Mouse (Mus musculus): ENCODE data around the gene Majin. TPM values are rescaled to one million over a fixed set of nuclear protein-coding genes. Genes with fewer than 3 reads are reported as not detected.

The Majin gene
- total and polyA plus RNA-seq, 2 experiments: not detected

DNA sequence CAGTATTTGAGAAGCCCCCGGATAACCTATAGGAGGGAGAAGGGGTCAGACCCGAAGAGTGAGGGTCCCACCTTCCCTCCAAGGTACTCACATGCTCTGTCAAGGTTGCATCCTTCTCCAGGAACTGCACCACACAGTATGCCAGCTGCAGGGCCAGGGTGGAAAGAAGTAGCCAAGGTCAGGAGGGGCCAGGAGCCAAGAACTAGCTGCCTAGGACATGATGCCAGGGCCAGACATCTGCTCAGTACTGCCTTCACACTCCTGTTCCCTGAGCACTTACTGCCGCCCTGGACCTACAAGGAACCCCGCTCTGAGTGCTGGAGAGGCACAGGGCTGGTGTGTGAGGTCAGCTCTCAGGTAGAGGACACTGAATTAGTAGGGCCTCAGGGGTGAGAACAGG lies 46.2 kb downstream of the Majin start:
- peaks cover 12% of the 10 kb centered on the region for H3K4me1 ChIP-seq (ENCODE audit: control insufficient read depth, insufficient read depth, low read length)
- no peaks in the 10 kb centered on the region for H3K27me3 ChIP-seq (ENCODE audit: control insufficient read depth, insufficient read depth, low read length)
- TF ChIP-seq POLR2A (IDR thresholded peaks at IDR 0.05; ENCODE audit: extremely low read depth, insufficient read depth, low read length): no peak
- no peak for TF ChIP-seq CTCF (IDR thresholded peaks at IDR 0.05; ENCODE audit: low read depth, low read length)
- H3K27ac ChIP-seq (replicated peaks; ENCODE audit: insufficient read depth, low read depth, low read length): no peak overlapping the region
- H3K4me3 ChIP-seq (ENCODE audit: insufficient read depth, low read depth, low read length): no peak overlapping the region
- WGBS: 90% methylated on average over 4 of the region's 4 CpGs
- H3K36me3 ChIP-seq (ENCODE audit: control insufficient read depth, insufficient read depth, low read length): peaks cover 5% of the 10 kb centered on the region; the same call in 1 of the 2 replicates
- DNase-seq (ENCODE audit: extremely low read depth, low read depth, low spot score): no peak
- peaks cover 3% of the 10 kb centered on the region; the same call in 1 of the 2 replicates for H3K79me2 ChIP-seq (ENCODE audit: control insufficient read depth, insufficient read depth, low read length)
- no peak overlapping the region for H3K9ac ChIP-seq (ENCODE audit: low read depth, low read length)

DNA sequence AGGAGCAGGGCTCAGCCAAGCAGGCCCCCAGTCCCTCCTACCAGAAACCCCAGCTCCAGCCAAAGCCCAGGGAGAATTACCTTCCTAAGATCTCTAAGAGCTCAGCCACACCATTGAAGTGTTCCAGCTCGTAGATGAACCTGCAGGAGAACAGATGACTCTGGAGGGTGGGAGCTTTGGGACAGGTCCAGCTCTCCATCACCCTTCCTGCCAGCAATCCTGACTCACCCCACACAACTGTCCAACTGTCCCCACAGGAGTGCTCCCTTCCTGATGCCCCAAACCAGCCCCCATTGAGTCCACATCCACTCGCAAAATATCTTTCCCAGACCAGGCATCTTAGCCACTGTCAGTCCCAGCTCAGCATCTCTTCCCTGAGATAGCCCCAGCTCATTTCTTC lies 46.8 kb downstream of the Majin start:
- Histone ChIP-seq H3K9ac (ENCODE audit: low read depth, low read length) (no peak overlapping the region), H3K79me2 (ENCODE audit: control insufficient read depth, insufficient read depth, low read length) (peaks cover 5% of the 10 kb centered on the region; the same call in 1 of the 2 replicates), H3K4me1 (ENCODE audit: control insufficient read depth, insufficient read depth, low read length) (peaks cover 12% of the 10 kb centered on the region), H3K27me3 (ENCODE audit: control insufficient read depth, insufficient read depth, low read length) (no peaks in the 10 kb centered on the region), H3K27ac (replicated peaks; ENCODE audit: insufficient read depth, low read depth, low read length) (no peak overlapping the region), H3K4me3 (ENCODE audit: insufficient read depth, low read depth, low read length) (no peak overlapping the region), H3K36me3 (ENCODE audit: control insufficient read depth, insufficient read depth, low read length) (peaks cover 5% of the 10 kb centered on the region; the same call in 1 of the 2 replicates)
- WGBS: 98% methylated on average over 2 of the region's 2 CpGs
- DNase-seq (ENCODE audit: extremely low read depth, low read depth, low spot score): no peak
- TF ChIP-seq CTCF (IDR thresholded peaks at IDR 0.05; ENCODE audit: low read depth, low read length) (no peak), POLR2A (IDR thresholded peaks at IDR 0.05; ENCODE audit: extremely low read depth, insufficient read depth, low read length) (no peak)

DNA sequence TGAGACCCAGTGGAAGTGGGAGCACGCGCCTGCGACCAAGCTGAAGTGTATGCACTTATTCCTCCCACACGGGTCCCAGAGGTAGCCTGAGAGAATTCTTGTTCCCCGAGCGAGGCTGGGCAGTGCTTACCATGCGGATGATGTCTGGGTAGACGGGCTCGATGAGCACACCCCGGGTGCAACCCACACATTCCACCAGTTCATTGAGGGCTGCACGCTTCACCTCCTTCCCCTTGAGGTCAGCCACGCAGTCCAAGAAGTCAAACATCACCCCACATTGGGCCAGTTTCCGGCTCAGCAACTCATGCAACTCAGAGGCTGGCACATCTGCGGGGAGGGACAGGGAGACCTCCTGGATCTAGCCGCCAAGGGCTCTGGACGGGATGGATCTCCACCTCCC lies 49.5 kb downstream of the Majin start:
- no peak for DNase-seq (ENCODE audit: extremely low read depth, low read depth, low spot score)

DNA sequence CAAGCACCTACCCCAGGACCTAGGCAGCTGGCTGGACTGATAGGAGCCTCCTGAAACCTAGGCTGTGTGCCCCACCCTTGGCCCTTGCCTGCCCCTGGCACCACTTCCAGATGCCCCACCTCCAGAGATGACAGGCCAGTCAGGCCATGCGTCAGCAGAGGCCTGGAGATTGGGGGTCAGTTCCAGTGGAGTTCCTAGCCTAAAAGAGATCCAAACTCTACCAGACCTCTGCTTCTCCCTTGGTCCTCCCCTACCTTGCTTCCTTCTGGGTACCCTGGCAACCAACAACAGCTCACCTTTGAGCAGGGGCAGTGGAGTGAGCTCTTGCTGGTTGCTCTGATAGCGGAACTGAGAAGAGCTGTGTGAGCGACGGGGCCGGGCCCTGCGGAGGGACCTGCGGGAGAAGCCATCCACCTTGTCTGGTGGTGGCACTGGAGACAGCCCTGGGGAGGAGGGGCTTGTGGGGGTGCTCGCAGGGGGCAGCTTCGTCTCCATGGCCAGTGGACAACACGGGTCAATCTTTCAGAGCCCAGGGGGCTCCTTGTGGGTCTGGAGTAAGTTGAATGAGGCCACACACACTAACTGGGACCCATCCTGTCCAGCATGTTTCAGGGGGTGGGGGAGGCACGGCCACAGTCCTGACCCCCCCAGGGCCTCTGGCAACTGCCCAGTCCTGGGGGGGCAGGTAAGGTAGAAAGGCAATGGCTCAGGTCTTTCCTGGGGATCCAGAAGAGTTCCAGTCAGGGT lies 50.3 kb downstream of the Majin start:
- Histone ChIP-seq H3K27ac (replicated peaks; ENCODE audit: insufficient read depth, low read depth, low read length) (no peak overlapping the region), H3K9ac (ENCODE audit: low read depth, low read length) (0 out of 2 replicates have a peak overlapping the region, but pooled peaks have one; percentile 6), H3K4me3 (ENCODE audit: insufficient read depth, low read depth, low read length) (no peak overlapping the region), H3K36me3 (ENCODE audit: control insufficient read depth, insufficient read depth, low read length) (no peaks in the 10 kb centered on the region), H3K4me1 (ENCODE audit: control insufficient read depth, insufficient read depth, low read length) (peaks cover 15% of the 10 kb centered on the region), H3K27me3 (ENCODE audit: control insufficient read depth, insufficient read depth, low read length) (no peaks in the 10 kb centered on the region), H3K79me2 (ENCODE audit: control insufficient read depth, insufficient read depth, low read length) (peaks cover 5% of the 10 kb centered on the region; the same call in 1 of the 2 replicates)
- DNase-seq (ENCODE audit: extremely low read depth, low read depth, low spot score): no peak
- TF ChIP-seq CTCF (IDR thresholded peaks at IDR 0.05; ENCODE audit: low read depth, low read length) (no peak), POLR2A (IDR thresholded peaks at IDR 0.05; ENCODE audit: extremely low read depth, insufficient read depth, low read length) (no peak)
- 86% methylated on average over 11 of the region's 11 CpGs for WGBS

More for the DNA sequence above, 49.5 kb downstream of the Majin start:
- TF ChIP-seq CTCF (IDR thresholded peaks at IDR 0.05; ENCODE audit: low read depth, low read length) (no peak), POLR2A (IDR thresholded peaks at IDR 0.05; ENCODE audit: extremely low read depth, insufficient read depth, low read length) (no peak)
- Histone ChIP-seq H3K27ac (replicated peaks; ENCODE audit: insufficient read depth, low read depth, low read length) (no peak overlapping the region), H3K4me1 (ENCODE audit: control insufficient read depth, insufficient read depth, low read length) (peaks cover 15% of the 10 kb centered on the region), H3K27me3 (ENCODE audit: control insufficient read depth, insufficient read depth, low read length) (no peaks in the 10 kb centered on the region), H3K79me2 (ENCODE audit: control insufficient read depth, insufficient read depth, low read length) (peaks cover 5% of the 10 kb centered on the region; the same call in 1 of the 2 replicates), H3K4me3 (ENCODE audit: insufficient read depth, low read depth, low read length) (no peak overlapping the region), H3K9ac (ENCODE audit: low read depth, low read length) (no peak overlapping the region), H3K36me3 (ENCODE audit: control insufficient read depth, insufficient read depth, low read length) (peaks cover 3% of the 10 kb centered on the region; the same call in 1 of the 2 replicates)
- WGBS: 96% methylated on average over 16 of the region's 16 CpGs

DNA sequence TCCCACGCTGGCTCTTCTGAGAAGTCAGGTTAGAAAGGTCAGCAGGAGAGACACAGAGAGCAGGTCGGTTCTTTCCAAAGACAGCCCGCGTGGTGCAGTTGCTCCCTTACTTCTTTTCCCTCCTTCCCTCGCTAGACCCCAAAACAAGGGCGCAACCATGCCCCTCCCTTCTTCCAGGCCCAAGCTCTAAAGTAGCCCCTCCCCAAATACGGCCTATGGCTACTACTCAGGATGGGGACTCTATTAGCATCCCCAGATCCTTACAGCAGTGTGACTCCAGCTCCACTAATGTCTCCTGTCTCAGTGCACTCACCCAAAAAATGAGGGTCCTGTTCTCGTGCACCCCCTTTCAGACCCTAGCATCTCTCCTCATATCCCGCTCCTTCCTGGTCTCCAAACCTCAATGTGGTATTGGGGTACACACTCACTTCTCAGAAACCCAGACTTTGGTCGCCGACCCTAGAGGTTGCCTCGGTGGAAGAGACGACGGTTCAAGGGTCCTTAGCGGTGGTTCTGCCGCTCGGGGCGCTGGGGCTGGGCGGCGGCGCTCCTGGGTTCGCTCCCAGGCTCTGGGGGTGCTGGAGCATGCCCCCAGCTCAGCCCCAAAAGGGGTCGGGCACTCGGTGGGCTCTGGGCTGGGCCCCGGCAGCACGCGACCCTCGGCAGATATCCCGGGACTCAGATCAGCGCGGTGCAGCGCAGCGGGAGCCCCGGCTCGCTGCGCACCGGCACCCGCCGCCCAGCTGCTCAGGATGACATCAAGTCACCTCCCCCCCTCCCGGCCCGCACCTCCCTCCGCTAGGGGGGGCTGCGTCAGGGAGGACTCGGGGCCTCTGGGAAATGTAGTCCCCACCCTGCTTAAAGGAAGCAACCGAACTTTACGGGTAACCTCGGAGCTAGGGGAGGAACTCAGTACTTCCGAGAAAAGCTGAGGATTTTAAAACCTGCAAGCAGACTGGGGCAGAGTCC lies 51.2 kb downstream of the Majin start, which contains the start of gene Ppp2r5b:
Ppp2r5b (minus strand) TSS at position 789 of the 969 bp plus-strand sequence.
- 4% methylated on average over 47 of the region's 48 CpGs for WGBS
- H3K27ac ChIP-seq (replicated peaks; ENCODE audit: insufficient read depth, low read depth, low read length): peak within 1 kb of the TSS; percentile 99
- DNase-seq (ENCODE audit: extremely low read depth, low read depth, low spot score): peak; percentile 88
- H3K27me3 ChIP-seq (ENCODE audit: control insufficient read depth, insufficient read depth, low read length): no peaks in the 10 kb centered on the region
- 0 out of 2 replicates have a peak, but pooled peaks have one; percentile 22 for TF ChIP-seq POLR2A (IDR thresholded peaks at IDR 0.05; ENCODE audit: extremely low read depth, insufficient read depth, low read length)
- peak; percentile 57 for TF ChIP-seq CTCF (IDR thresholded peaks at IDR 0.05; ENCODE audit: low read depth, low read length)
- H3K4me3 ChIP-seq (ENCODE audit: insufficient read depth, low read depth, low read length): peak within 1 kb of the TSS; percentile 96
- H3K36me3 ChIP-seq (ENCODE audit: control insufficient read depth, insufficient read depth, low read length): no peaks in the 10 kb centered on the region
- H3K9ac ChIP-seq (ENCODE audit: low read depth, low read length): peak within 1 kb of the TSS; percentile 98
- peaks cover 15% of the 10 kb centered on the region for H3K4me1 ChIP-seq (ENCODE audit: control insufficient read depth, insufficient read depth, low read length)
- peaks cover 5% of the 10 kb centered on the region; the same call in 1 of the 2 replicates for H3K79me2 ChIP-seq (ENCODE audit: control insufficient read depth, insufficient read depth, low read length)

All from liver, adult 2 months (tissue).